Mouse (Mus musculus): ENCODE data around the gene Cdc6. TPM values are rescaled to one million over a fixed set of nuclear protein-coding genes. Genes with fewer than 3 reads are reported as not detected.

Cdc6 gene
- polyA plus RNA-seq, 1 experiment from 2014 or later: 7.0 TPM

- Histone ChIP-seq H3K9me3 (ENCODE audit: control insufficient read depth, low read length) (no peaks in the 10 kb centered on the region), H3K4me2 (replicated peaks; ENCODE audit: low read depth) (no peak overlapping the region), H3K27me3 (ENCODE audit: control insufficient read depth, insufficient read depth, low read length) (no peaks in the 10 kb centered on the region), H3K4me1 (replicated peaks; ENCODE audit: control insufficient read depth, insufficient read depth) (no peaks in the 10 kb centered on the region), H3K27ac (replicated peaks) (peak overlapping the region; percentile 58; the same call in 1 of the 2 replicates), H3K9ac (ENCODE audit: low read length) (peak overlapping the region; percentile 13; the same call in 1 of the 2 replicates), H3K36me3 (ENCODE audit: control insufficient read depth, insufficient read depth, low read length) (peaks cover 8% of the 10 kb centered on the region), H3K4me3 (ENCODE audit: low read depth, low read length) (no peak overlapping the region)
- DNase-seq (ENCODE audit: low spot score): peak; percentile 18
- WGBS: 76% methylated on average over 8 of the region's 8 CpGs
- no peak for TF ChIP-seq CTCF (IDR thresholded peaks at IDR 0.05; ENCODE audit: low read depth)
- no peak for TF ChIP-seq EP300 (optimal IDR thresholded peaks at IDR 0.05)
- no peak for ATAC-seq (ENCODE audit: low FRiP score, low TSS enrichment)
These were observed 37.7 kb upstream of the Cdc6 start for GRCm38 (mm10) chr11:98869906-98870305.

- no peaks in the 10 kb centered on the region for H3K9me3 ChIP-seq (ENCODE audit: control insufficient read depth, low read length)
- H3K27ac ChIP-seq (replicated peaks): peak overlapping the region; percentile 77
- TF ChIP-seq CTCF (IDR thresholded peaks at IDR 0.05; ENCODE audit: low read depth) (no peak), EP300 (optimal IDR thresholded peaks at IDR 0.05) (no peak)
- no peaks in the 10 kb centered on the region for H3K4me1 ChIP-seq (replicated peaks; ENCODE audit: control insufficient read depth, insufficient read depth)
- H3K4me3 ChIP-seq (ENCODE audit: low read depth, low read length): no peak overlapping the region
- H3K9ac ChIP-seq (ENCODE audit: low read length): no peak overlapping the region
- H3K36me3 ChIP-seq (ENCODE audit: control insufficient read depth, insufficient read depth, low read length): peaks cover 8% of the 10 kb centered on the region
- ATAC-seq (ENCODE audit: low FRiP score, low TSS enrichment) (peak; percentile 80), DNase-seq (ENCODE audit: low spot score) (peak; percentile 66)
- H3K4me2 ChIP-seq (replicated peaks; ENCODE audit: low read depth): no peak overlapping the region
- H3K27me3 ChIP-seq (ENCODE audit: control insufficient read depth, insufficient read depth, low read length): no peaks in the 10 kb centered on the region
- WGBS: 63% methylated on average over 5 of the region's 5 CpGs
These were observed 36.8 kb upstream of the Cdc6 start for GRCm38 (mm10) chr11:98870791-98871190.

DNA sequence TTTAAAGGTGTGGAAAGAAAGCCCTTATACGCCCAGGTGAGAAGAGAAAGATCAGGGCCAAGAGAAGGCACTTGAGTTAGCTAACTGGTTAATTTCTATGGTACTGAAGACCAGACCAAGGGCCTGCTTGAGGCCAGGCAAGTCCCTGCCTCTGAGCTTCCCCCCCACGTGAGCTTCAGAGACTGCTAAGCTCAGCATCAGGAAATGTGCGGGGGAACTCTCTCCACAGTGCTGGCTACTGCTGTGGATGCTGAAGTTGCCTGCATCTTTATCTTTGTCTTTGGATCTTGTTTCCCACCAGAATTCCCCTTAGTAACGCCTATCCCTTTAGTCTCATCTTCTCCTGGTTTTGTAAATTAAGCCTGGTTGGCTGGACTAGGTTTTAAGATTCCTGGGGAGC, 36.2 kb upstream of the Cdc6 start:
- H3K27me3 ChIP-seq (ENCODE audit: control insufficient read depth, insufficient read depth, low read length): no peaks in the 10 kb centered on the region
- H3K4me3 ChIP-seq (ENCODE audit: low read depth, low read length): no peak overlapping the region
- TF ChIP-seq EP300 (optimal IDR thresholded peaks at IDR 0.05) (no peak), CTCF (IDR thresholded peaks at IDR 0.05; ENCODE audit: low read depth) (no peak)
- H3K9me3 ChIP-seq (ENCODE audit: control insufficient read depth, low read length): no peaks in the 10 kb centered on the region
- no peak overlapping the region for H3K4me2 ChIP-seq (replicated peaks; ENCODE audit: low read depth)
- peak; percentile 14 for DNase-seq (ENCODE audit: low spot score)
- 72% methylated on average over 4 of the region's 4 CpGs for WGBS
- H3K9ac ChIP-seq (ENCODE audit: low read length): peak overlapping the region; percentile 38; the same call in 1 of the 2 replicates
- no peaks in the 10 kb centered on the region for H3K4me1 ChIP-seq (replicated peaks; ENCODE audit: control insufficient read depth, insufficient read depth)
- peaks cover 8% of the 10 kb centered on the region for H3K36me3 ChIP-seq (ENCODE audit: control insufficient read depth, insufficient read depth, low read length)
- peak overlapping the region; percentile 77 for H3K27ac ChIP-seq (replicated peaks)
- no peak for ATAC-seq (ENCODE audit: low FRiP score, low TSS enrichment)

DNA sequence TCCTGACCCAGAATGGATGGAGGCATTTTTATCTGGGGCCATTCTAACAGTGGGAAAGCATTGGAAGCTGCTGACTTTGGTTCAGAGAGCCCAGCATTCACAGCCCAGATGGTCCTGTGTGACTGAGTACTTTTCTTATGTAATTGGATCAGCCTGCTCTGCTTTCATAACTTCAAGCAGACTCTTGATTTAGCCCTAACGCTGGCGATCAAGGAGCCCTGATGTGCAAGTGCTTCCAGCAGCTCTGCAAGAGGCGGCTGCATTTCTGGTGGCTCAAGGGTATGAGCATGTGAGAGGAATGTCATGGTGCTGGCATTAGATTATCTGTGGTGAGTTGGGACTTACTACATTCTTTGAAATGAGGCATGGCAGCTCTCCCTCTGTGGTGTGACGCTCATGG, 35.6 kb upstream of the Cdc6 start:
- Histone ChIP-seq H3K9me3 (ENCODE audit: control insufficient read depth, low read length) (no peaks in the 10 kb centered on the region), H3K4me3 (ENCODE audit: low read depth, low read length) (no peak overlapping the region), H3K36me3 (ENCODE audit: control insufficient read depth, insufficient read depth, low read length) (peaks cover 8% of the 10 kb centered on the region), H3K27ac (replicated peaks) (peak overlapping the region; percentile 53; the same call in 1 of the 2 replicates), H3K4me1 (replicated peaks; ENCODE audit: control insufficient read depth, insufficient read depth) (no peaks in the 10 kb centered on the region), H3K9ac (ENCODE audit: low read length) (no peak overlapping the region), H3K4me2 (replicated peaks; ENCODE audit: low read depth) (no peak overlapping the region), H3K27me3 (ENCODE audit: control insufficient read depth, insufficient read depth, low read length) (no peaks in the 10 kb centered on the region)
- peak; percentile 12 for DNase-seq (ENCODE audit: low spot score)
- ATAC-seq (ENCODE audit: low FRiP score, low TSS enrichment): no peak
- WGBS: 76% methylated on average over 4 of the region's 4 CpGs
- TF ChIP-seq EP300 (optimal IDR thresholded peaks at IDR 0.05) (no peak), CTCF (IDR thresholded peaks at IDR 0.05; ENCODE audit: low read depth) (no peak)

DNA sequence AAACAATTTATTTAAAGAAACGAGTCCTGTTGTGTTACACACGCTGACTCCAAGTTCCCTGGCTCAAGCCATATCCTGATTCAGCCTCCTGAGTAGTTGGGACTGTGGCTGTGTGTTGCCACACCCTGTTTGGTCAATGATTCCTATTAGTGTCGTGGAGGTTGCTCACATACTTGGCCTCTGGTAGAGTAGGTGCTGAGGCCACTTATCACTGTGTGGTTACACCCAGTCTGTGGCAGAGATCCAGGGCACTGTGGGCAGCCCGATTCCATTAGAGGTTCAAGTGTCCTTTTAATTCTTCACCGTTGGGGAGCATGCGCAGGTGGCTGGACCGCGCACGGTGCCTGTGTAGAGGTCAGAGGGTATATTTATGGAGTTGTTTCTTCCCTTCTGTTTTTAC, 33.7 kb upstream of the Cdc6 start:
- H3K4me3 ChIP-seq (ENCODE audit: low read depth, low read length): no peak overlapping the region
- 61% methylated on average over 9 of the region's 9 CpGs for WGBS
- peak; percentile 91 for ATAC-seq (ENCODE audit: low FRiP score, low TSS enrichment)
- H3K27me3 ChIP-seq (ENCODE audit: control insufficient read depth, insufficient read depth, low read length): no peaks in the 10 kb centered on the region
- no peak overlapping the region for H3K4me2 ChIP-seq (replicated peaks; ENCODE audit: low read depth)
- H3K4me1 ChIP-seq (replicated peaks; ENCODE audit: control insufficient read depth, insufficient read depth): no peaks in the 10 kb centered on the region
- H3K9ac ChIP-seq (ENCODE audit: low read length): no peak overlapping the region
- H3K9me3 ChIP-seq (ENCODE audit: control insufficient read depth, low read length): no peaks in the 10 kb centered on the region
- DNase-seq (ENCODE audit: low spot score): peak; percentile 90
- TF ChIP-seq EP300 (optimal IDR thresholded peaks at IDR 0.05): no peak
- no peak for TF ChIP-seq CTCF (IDR thresholded peaks at IDR 0.05; ENCODE audit: low read depth)
- H3K27ac ChIP-seq (replicated peaks): peak overlapping the region; percentile 30; the same call in 1 of the 2 replicates
- peaks cover 4% of the 10 kb centered on the region; the same call in 1 of the 2 replicates for H3K36me3 ChIP-seq (ENCODE audit: control insufficient read depth, insufficient read depth, low read length)

DNA sequence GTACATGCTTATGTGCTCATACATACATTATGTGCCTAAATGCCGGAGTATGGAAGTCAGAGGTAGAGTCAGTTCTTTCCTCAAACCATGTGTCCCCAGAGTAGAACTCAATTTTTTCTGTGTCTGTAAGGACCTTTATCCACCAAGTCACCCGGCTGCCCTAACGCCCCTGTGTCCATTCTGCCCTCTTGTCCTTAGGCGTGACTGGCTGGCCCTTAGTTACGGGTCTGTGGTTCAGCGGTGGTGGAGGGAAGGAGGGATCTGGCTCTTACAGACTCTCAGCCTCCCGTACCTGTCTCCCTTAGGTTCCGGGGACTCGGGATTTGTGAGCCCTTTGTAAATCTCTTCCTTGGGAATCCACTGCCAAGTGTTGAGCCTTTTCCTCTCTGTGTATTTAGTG, 30.6 kb upstream of the Cdc6 start:
- ATAC-seq (ENCODE audit: low FRiP score, low TSS enrichment): no peak
- WGBS: 78% methylated on average over 9 of the region's 9 CpGs

More for the DNA sequence above, 30.6 kb upstream of the Cdc6 start:
- no peaks in the 10 kb centered on the region for H3K4me1 ChIP-seq (replicated peaks; ENCODE audit: control insufficient read depth, insufficient read depth)
- H3K27ac ChIP-seq (replicated peaks): no peak overlapping the region
- no peaks in the 10 kb centered on the region for H3K9me3 ChIP-seq (ENCODE audit: control insufficient read depth, low read length)
- no peaks in the 10 kb centered on the region for H3K27me3 ChIP-seq (ENCODE audit: control insufficient read depth, insufficient read depth, low read length)
- no peak overlapping the region for H3K4me3 ChIP-seq (ENCODE audit: low read depth, low read length)
- TF ChIP-seq CTCF (IDR thresholded peaks at IDR 0.05; ENCODE audit: low read depth) (no peak), EP300 (optimal IDR thresholded peaks at IDR 0.05) (no peak)
- no peak overlapping the region for H3K4me2 ChIP-seq (replicated peaks; ENCODE audit: low read depth)
- peak; percentile 21 for DNase-seq (ENCODE audit: low spot score)
- H3K9ac ChIP-seq (ENCODE audit: low read length): no peak overlapping the region
- H3K36me3 ChIP-seq (ENCODE audit: control insufficient read depth, insufficient read depth, low read length): no peaks in the 10 kb centered on the region
